Mouse (Mus musculus) frontal cortex, postnatal 25 days (tissue): ENCODE measurements around the gene Cntfr.

Experiments used
- DNase-seq, 2 experiments: peaks; one replicate each; pipeline ENCODE4 v3.0.0; 2022; ENCODE audit warnings: low spot score in 2 of 2

The Cntfr gene

DNA sequence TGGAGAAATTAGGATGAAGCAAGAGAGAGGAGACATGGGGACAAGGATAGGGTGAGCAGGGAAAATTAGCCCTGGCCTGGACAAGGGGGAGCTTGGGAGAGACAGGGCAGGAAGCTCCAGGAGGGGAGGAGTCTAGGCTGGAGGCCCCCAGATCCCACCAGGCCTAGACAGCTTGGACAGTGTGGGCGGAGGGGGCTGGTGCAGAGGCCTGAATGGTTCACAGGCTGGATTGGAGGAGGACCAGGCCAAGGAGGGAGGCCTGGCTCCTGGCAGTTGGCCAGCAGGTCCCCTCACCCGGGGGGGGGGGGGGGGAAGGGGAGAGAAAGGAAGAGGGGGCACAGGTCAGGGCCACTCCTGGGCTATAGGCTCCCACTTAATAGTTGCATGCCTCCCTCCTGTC is 17.6 kb downstream of the Cntfr start:
- DNase-seq, result no peak

DNA sequence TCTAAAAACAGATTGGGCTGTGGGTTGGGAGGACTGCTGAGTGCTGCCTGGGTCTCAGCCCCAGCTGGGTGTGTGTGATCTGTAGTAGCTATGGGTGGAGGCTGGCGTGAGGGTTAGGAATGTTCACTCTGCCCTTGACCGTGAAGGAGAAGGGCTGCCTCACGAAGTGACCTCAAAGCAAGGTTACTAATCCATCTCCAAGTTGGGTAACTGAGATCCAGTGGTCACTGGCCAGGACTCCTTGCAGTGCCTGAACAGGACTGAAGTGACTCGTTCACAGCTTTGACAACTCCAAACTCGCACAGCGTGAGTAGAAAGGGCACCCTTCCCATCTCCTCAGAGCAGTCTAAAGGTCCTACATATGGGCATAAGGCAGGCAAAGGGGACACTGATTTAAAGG is 18.0 kb downstream of the Cntfr start:
- DNase-seq, result no peak

DNA sequence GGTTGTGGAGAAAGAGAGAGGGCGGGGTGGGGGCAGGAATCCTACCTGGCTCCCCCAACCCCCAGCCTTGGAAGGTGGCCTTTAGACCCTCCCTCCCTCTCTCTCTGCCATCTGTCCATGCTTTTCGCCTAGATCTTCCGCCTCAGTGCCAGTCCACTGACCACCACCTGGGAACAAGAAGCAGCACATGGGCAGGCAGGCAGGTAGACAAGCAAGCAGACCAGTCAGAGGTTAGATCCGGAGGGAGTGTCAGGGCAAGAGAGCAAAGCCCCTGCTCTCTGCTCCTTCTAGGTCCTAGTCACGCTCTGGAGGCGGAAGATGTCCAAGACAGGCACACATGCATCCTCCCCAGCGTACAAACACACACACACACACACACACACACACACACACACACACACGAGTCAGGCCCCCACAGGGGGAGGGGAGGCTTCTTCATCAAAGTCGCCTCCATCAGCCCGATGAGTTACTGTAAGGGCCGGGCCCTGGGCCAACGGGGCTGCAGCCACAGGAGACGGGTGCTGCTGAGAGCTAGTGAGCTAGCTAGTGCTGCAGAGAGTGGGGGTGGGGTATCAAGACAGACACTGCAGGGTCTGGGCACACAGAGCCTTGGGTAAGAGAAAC is 19.8 kb downstream of the Cntfr start:
- no peak for DNase-seq

DNA sequence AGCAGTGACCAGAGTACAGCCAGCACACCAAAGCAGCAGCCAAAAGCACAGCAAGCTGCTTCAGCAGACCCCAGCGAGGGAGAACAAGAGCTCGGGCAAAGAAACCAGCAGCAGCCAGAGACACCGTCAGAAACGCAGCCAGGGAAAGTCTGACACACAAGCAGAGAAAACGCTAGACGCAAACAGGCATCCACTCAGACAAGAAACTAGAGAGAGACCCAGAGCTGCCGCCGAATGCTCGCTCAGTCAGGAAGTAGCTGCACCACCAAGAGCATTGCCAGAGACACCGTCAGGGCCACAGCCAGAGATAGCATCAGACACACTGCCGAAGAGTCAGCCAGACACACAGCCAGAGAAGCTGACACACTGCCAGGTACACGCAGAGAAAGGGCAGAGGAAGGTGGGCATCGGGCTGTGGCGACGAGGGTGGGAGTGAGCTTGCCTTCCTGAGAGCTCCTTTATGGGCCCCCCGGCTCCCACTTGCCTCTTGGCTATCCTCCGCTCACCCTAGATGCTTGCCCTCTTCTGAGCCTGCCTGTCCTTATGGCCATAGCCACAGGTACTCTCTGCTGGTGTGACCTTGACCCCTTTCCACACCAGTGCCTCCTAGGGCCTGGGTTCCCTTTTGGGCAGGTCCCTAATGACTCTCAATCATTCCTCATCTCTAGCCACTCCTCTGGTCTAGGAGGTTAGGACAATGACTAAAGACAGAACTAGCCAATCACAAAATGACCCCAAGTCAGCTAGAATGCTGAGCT is 20.5 kb downstream of the Cntfr start:
- no peak for DNase-seq

DNA sequence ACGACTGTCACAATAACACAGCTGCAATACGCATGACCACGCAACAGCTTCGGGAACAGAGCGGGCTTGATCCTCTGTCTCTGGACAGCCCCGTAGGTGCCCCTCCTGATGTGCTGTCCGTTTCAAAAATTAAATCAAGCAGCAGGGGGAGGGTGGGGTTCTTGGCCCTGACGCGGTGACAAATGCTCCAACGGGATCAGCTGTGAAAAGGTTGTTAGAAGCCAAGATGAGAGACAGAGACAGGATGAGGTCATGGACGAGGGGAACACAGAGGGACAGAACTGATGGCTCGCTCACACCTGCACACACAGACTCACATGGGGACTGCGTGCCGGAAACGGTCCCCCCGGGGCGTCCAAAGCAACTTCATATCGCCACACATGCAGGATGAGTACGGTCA is 23.7 kb downstream of the Cntfr start:
- no peak for DNase-seq

DNA sequence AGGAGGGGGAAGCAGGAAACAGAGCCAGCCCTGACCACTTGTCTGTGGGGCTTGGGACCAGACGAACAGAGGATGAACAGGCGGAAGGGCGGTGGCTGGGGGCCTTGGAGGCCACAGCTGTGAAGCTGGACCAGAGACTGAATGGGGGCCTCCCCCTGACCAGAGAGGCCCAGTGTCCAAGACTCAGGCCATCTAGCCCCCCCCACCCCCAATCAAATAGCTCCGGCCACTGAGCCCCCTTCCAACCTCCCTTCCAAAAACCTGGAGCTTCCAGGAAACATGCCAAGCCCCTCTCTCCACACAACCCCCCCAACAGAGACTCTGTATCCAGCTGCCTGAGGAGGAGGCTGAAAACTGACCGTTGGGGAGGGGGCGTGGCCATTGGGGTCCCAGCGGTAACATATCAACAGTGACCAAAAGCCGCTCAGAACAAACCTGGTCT is 24.3 kb downstream of the Cntfr start:
- DNase-seq, result no peak

DNA sequence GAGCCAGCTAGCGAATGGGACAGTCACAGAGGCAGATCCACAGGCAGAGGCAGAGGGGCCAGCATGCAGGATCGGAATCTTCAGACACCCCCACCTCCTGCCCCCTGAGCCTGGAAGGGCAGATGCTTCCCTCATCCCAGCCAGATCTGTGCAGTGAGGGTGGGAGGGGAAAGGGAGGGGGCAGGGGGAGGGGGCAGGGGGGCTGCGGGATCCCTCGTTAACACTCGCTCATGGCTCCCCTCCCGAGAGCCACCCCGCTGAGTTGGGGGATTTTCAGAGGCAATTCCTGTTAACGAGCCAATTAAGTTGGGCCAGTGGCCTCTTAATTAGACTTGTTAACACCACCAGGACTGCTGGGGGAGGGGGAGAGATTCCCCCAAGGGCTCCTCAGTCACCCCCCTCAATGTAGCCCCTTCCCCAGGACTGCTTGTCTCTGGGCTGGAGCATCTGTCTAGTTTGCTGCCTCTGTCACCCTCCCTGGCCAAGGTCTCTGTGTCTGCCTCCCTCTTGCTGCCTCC is 24.9 kb downstream of the Cntfr start:
- DNase-seq, result no peak

DNA sequence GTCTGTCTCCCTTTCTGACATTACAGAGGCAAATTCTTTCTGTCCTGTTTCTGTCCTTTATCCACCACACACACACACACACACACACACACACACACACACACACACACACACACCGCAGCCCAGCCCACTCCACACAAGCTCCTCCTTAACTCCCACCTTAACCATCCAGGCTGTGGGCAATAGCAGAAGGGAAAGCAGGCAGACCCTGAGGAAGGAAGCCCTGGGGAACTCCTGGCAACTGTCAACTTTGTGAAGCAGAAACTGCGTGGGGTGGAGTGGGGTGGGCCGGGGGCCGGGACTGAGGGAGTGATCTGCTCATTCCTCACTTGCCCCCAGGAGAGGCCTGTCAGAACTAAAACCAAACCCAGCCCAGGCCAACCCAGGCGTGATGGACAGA is 25.4 kb downstream of the Cntfr start:
- DNase-seq, result no peak

DNA sequence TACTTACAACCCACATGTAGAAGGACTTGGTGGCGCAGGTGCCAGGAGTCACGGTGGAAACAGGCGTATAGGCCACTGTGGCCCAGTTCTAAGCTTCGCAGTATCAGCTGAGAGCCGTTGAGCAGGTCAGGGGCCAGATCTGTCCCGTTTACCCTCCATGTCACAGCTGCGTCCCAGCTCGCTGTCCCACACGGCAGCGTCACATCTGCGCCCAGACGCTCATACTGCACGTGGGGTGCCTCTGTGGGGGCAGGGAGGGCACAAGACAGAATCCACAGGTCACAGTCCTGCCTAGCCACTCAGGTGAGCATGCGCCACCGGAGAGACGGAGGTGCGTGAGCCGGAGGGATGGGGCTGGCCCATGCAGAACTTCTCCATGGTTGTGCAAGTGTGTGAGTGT is 26.1 kb downstream of the Cntfr start:
- no peak for DNase-seq

DNA sequence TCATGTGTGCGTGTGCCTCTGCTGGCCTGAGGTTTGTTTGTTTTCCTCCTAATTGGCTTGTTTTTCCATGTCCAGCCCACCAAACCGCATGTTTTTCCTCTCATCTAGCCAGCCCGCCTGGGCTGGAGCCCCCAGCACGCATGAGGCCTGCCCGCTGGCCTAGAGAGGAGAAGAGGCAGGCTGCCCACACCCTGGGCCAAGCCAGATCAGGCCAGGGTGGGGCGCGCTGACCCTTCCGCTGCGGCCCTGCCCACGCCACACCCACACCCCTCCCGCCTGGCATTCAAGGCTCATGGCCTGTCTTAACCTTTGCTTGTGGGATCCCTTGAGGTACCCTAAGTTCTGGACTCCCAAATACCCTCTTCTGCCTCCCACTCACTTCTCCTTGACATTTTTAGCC is 30.2 kb downstream of the Cntfr start:
- DNase-seq, result no peak

DNA sequence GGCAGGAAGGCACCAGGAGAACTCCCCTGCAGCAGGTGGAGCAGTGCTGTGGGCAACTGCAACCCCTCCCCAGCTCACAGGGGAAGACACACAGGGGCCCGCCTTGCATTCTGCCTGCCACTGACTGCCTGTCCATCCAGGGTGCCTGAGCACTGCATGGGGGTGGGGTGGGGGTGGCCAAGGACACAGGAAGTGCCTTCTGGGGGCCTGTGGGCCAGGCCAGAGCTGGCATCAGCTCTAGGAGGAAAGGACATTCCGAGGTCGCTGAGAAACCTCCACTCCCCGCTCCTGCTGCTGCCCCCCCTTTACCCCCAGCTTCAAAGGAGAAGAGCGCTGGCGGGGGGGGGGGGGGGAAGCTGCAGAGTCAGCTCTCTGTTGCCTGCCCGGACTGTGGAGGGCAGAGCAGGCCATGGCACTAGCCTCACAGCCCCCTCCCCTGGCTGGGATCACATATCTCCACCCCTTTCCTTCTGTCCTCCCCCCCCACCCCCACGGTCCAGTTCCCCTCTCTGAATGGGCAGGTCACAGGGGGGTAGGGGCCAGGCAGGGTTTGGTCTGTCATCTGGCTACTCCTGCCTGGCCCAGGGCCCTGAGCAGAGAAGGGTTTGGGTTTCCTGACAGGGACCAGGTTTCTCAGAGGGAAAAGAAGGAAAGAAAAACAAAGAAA is 31.7 kb downstream of the Cntfr start:
- DNase-seq, result no peak

DNA sequence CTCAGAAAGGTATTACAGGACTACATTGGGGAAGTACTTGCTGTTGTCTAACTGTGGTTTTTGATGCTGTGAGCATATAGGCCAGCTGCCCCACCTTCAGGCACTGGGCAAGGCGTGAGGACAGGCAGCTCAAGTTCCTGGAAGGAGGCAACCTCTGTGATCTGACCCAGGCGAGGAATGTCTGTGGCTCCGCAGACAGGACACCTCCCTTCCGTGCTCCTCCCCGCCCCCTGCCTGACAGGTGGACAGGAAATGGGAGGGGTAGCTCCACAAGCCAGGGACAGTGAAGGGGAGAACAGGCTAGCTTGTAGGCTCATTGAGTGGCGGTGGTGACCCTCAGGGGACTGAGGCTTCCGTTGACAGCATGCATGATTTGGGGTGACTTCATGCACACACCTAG is 32.4 kb downstream of the Cntfr start:
- no peak for DNase-seq

DNA sequence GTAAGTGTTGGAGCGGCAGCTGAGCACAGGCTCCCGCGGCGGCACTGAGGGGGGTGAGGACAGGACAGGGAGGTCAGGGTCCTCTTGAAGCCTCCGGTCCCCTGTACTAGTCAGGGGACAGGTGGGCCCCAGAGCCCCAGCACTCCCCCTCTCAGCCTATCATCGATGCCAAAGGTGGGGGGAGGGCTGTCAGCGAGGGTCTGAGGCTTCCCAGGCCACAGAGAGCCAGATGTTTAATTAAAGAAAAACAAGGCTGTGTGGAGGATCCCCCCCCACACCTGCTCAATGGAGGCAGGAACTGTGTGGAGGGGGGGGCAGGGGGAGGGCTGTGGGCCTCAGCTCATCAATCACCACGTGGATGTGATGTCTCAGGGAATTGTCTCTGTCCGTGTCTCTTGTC is 33.3 kb downstream of the Cntfr start:
- DNase-seq, result no peak

DNA sequence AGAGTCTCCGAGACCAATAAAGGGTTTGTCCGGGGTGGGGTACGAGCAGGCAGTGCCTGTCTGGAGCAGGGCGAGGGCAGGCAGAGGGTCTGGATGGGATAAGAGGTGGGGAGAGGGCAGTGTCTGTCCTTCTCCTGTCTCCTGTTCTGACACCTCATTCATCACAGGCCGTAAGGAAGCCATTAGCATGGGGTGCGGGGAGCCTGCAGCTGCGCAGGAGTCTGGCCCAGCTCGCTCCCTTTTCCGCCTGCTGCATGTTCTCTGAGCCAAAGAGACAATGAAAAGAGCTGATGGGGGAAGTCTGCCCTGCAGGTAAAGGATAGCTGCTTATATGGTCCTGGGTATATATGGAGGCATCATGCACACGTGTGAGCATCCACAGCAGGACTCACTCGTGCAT is 34.2 kb downstream of the Cntfr start:
- no peak for DNase-seq

DNA sequence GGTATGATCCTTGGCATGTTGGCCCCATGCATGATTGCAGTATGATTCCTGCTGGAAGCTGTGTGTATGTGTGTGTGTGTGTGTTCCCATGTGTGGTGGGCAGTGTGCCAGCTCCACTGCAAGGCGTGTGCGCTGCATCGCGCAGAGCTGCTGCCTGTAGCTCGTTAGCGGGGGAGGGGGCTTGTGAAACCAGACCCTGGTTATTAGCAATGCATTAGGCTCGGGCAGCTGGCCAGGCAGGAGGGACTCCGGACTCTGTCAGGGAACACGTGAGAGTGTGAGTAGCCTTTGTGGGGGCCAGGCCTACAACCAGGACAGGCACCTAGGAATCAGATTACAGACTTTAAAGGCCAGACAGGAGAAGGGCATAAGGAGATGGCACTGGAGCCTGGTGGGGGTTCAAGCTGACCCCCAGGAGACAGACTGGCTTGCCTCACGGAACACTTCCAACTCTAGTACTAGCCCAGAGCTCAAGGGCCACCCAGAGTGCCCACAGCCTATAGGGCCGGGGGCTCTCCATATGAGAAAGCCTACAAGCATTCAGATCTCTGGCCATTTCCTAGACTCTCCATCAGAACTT is 35.9 kb downstream of the Cntfr start:
- DNase-seq, result no peak

DNA sequence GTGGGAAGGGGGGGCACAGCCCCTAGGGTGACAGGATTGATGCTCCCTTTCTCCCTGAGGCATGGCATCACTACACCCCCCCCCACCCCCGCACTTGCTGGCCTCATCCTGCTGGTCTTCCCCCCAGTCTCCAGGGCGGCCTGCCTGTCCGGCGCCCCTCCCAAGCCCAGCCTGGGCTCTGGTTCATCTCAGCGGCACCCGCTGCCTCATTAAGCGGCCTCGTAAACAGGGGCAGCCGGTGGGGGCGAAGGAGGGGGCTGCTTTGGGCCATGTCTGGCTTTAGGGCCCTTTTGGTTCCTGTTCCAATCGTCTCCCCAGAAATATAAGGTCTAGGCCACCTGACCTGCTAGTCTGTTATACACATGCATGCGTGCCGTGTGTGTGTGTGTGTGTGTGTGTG is 37.3 kb downstream of the Cntfr start:
- no peak for DNase-seq

DNA sequence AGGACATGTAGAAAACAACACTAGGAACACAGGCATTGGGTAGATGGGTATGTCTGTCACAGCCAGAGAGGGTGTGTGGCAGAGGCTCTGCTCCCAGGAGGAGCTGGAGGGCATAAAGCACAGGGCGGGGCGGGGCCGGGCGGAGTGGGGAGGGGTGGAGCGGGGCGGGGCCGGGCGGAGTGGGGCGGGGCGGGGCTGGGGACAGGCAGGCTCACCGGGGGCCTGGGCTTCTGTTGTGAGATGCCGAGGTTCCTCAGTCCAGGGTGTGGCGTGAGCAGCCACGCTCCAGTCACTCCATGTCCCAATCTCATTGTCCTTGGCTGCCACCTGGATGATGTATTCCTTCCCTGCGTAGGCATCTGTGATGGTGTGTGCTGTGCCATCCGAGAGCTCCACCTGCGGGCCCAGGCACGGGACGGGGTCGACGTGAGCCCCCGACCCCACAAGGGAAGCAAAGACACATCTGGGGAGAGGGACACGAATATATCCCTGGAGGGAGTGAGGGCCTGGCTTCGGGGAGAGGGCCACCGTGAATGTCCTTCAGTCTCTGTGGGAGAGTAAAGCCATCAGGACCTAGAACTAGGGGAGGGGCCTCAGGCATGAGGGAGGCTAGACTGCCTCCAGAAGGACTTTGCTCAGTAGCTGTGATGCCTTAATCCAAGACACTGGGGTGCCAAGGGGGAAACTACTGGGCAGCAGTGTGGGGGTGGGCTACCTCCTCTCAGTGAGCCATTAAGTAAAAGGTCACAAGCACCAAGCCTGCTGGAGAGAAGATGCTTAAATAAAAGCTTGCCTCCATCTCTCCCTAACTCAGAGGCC is 38.1 kb downstream of the Cntfr start:
- no peak for DNase-seq

DNA sequence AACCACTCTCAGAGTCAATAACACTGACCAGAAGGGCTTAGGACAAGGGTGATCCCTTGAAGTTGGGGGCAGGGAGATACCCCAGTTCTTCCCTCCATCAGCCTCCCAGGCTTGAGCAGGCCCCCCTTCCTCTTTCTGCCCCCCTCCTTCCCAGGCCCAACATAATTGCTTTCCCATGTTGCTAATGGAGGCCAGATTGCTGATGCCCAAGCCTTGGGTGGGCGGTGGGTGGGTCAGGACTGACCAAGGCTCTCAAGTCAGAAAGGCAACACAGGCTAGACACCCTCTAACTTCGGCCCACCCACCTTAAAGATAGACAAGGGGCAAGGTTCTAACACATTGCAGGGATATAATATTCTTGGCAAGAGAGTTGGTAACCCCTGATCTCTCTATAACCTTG is 41.4 kb downstream of the Cntfr start:
- DNase-seq, result no peak

DNA sequence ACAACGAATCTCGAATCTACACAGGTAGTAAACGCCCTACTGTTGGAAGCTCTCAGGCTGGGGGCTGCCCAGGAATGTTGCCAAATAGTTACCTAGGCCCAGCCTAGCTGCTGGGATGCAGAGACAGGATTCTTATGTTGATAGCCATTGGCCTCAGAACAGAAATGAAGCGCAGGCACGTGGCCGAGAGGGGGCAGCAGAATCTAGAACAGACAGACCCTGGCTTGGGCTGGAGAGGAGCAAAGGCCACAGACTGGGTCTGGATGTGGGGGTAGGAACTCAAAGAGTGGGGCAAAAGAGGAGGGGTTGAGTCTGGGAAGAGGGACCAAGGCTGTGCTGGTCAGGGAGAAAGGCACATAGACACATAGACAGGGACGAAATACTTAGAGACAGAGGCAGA is 42.7 kb downstream of the Cntfr start:
- DNase-seq, result peak in 1 of 2 experiments; percentile 36

DNA sequence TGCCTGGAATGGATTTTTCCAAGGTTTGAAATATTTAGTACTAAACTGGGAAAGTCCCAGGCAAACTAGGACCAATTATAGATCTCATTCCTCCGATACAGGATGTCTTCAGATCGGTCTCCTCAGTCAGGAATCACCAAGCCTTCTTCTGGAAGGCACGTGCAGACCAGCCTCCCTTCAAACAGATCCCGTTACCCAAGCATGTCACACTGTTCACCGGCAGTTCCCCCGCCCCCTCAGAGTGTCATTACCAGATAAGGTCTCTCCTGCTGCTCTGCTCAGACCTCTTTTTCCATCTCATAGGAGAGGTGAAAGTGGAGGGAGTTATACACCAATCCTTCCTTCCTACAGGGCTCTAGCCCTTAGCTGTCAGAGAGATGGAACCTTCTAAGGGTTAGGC is 43.2 kb downstream of the Cntfr start:
- DNase-seq, result no peak

DNA sequence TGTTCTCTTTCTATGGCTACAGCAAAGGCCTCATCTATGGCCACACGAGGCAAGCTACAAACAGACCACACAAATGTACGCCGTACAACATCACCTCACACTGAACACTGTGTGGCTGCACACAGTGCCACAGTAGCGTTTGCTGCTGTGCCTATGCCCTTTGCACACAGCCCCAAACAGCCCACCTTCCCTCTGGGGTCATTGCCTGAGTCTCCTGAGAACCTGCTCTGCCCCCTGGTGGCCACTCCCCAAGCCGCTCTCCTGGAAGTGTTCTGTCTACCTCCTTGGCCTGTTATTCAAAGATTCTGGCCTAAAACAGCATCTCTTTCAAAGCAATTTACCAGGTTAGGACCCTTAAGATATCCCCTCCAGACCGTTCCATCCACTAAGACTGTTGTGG is 43.6 kb downstream of the Cntfr start:
- DNase-seq, result peak; percentile 69 to 76

DNA sequence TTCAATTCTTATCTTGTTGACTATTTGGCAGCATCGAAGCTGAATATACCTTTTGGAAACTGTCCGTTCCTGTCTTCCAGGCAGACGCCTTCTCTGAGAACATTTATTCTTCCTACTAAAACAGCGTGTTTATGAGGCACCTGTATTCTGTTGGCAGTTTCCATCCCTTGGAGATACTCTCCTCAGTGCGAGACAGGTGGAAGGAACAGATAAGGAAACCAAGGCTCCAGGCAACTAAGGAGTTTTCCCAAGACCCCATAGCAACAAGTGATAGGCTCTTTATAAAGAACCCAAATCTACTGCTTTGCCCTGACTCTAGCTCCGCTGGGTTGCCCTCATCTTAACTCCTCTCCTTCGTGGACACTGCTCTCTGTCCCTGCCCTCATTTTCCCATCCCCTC is 48.3 kb downstream of the Cntfr start:
- no peak for DNase-seq
